Mouse (Mus musculus): ENCODE results near the gene Plcb1. TPM values are rescaled to one million over a fixed set of nuclear protein-coding genes. Genes with fewer than 3 reads are reported as not detected.

Gene Plcb1
- polyA plus RNA-seq, 1 experiment from 2014 or later: 12.1 TPM

- Histone ChIP-seq H3K27me3 (no peaks in the 10 kb centered on the region), H3K4me3 (no peak overlapping the region), H3K9ac (no peak overlapping the region), H3K4me2 (no peak overlapping the region), H3K9me3 (no peaks in the 10 kb centered on the region), H3K36me3 (no peaks in the 10 kb centered on the region), H3K27ac (no peak overlapping the region), H3K4me1 (no peaks in the 10 kb centered on the region)
- 73% methylated on average over 6 of the region's 6 CpGs for WGBS
- ATAC-seq (ENCODE audit: insufficient number of reproducible peaks, low FRiP score, low TSS enrichment, low read depth): no peak
Observed at GRCm38 (mm10) chr2:134844391-134845238, 58.7 kb downstream of the Plcb1 start.

GRCm38 (mm10) chr2:134845239-134845738, 59.4 kb downstream of the Plcb1 start:
- Histone ChIP-seq H3K27me3 (no peaks in the 10 kb centered on the region), H3K4me3 (no peak overlapping the region), H3K9me3 (no peaks in the 10 kb centered on the region), H3K36me3 (no peaks in the 10 kb centered on the region), H3K4me1 (no peaks in the 10 kb centered on the region), H3K4me2 (no peak overlapping the region), H3K9ac (no peak overlapping the region), H3K27ac (no peak overlapping the region)
- WGBS: 49% methylated on average over 3 of the region's 3 CpGs
- no peak for ATAC-seq (ENCODE audit: insufficient number of reproducible peaks, low FRiP score, low TSS enrichment, low read depth)

DNA sequence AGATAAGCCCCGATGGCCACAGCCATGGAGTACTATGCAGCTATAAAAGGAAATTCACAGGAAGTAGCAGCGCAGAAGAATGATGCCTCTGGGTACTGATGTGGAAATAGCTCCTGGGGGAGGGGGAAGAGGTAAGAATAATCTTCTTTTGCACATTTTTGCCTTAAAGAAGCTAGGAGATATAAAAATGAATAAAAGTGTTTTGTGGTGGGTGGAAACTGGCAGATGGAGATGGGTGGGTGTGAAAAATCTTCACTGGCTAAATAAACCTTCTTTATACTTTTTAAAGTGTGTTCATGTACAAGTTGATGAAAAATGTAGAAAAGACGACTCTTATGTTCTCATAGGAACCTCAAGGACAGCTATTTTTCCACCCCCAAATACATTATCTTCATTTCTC, 60.7 kb downstream of the Plcb1 start:
- Histone ChIP-seq H3K27ac (no peak overlapping the region), H3K9me3 (no peaks in the 10 kb centered on the region), H3K9ac (no peak overlapping the region), H3K4me3 (no peak overlapping the region), H3K27me3 (no peaks in the 10 kb centered on the region), H3K4me1 (no peaks in the 10 kb centered on the region), H3K4me2 (no peak overlapping the region), H3K36me3 (no peaks in the 10 kb centered on the region)
- 87% methylated on average over 3 of the region's 3 CpGs for WGBS
- ATAC-seq (ENCODE audit: insufficient number of reproducible peaks, low FRiP score, low TSS enrichment, low read depth): no peak

- no peak overlapping the region for H3K9ac ChIP-seq
- 81% methylated on average over 13 of the region's 13 CpGs for whole genome bisulfite sequencing
- no peaks in the 10 kb centered on the region for H3K27me3 ChIP-seq
- H3K36me3 ChIP-seq: no peaks in the 10 kb centered on the region
- H3K27ac ChIP-seq: no peak overlapping the region
- no peaks in the 10 kb centered on the region for H3K4me1 ChIP-seq
- H3K9me3 ChIP-seq: no peaks in the 10 kb centered on the region
- no peak overlapping the region for H3K4me2 ChIP-seq
- no peak overlapping the region for H3K4me3 ChIP-seq
- no peak for ATAC-seq (ENCODE audit: insufficient number of reproducible peaks, low FRiP score, low TSS enrichment, low read depth)
Observed at GRCm38 (mm10) chr2:134851189-134852171, 65.6 kb downstream of the Plcb1 start.

DNA sequence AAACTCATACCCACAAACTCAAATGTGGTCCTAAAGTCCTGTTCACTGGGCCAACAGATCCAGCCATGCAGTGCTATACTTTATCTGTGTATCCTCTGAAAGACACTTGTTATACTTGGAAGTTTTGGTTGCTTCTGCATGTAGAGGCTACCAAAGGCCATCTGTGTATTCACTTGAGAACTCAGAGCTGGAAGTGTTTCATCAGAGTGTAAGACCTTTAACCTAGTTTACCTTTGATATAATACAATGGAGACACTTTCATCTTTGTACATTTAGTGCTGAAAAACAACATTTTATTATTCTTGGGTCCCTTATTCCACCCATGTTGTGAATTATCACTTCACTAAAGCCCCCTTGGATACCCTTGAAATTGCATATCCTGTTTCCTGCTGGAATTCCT, 70.4 kb downstream of the Plcb1 start:
- H3K9me3 ChIP-seq: no peaks in the 10 kb centered on the region
- H3K27ac ChIP-seq: no peak overlapping the region
- H3K27me3 ChIP-seq: no peaks in the 10 kb centered on the region
- H3K4me1 ChIP-seq: no peaks in the 10 kb centered on the region
- no peaks in the 10 kb centered on the region for H3K36me3 ChIP-seq
- no peak overlapping the region for H3K4me2 ChIP-seq
- no peak overlapping the region for H3K9ac ChIP-seq
- ATAC-seq (ENCODE audit: insufficient number of reproducible peaks, low FRiP score, low TSS enrichment, low read depth): no peak
- no peak overlapping the region for H3K4me3 ChIP-seq

DNA sequence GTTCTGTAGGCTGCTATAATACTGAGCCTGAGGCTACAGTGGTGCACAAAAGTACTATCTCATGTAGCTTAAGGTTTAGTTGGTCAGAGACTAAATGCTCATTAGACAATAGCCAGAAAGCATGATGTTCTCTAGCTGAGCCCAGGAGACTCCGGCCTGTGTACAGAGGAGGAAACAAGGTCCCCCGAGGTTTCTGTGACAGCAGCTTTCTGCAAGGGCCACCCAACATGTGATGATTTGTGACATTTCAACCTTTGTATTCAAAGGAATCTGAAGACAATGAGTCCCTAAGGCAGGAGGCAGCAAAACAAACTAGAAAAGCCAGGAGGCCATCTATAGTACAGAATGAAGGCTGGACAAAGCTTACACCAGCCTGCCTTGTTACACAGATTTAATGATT, 70.8 kb downstream of the Plcb1 start:
- Histone ChIP-seq H3K4me2 (no peak overlapping the region), H3K27ac (no peak overlapping the region), H3K4me1 (no peaks in the 10 kb centered on the region), H3K9me3 (no peaks in the 10 kb centered on the region), H3K36me3 (no peaks in the 10 kb centered on the region), H3K27me3 (no peaks in the 10 kb centered on the region), H3K4me3 (no peak overlapping the region), H3K9ac (no peak overlapping the region)
- 63% methylated on average over 2 of the region's 2 CpGs for WGBS
- no peak for ATAC-seq (ENCODE audit: insufficient number of reproducible peaks, low FRiP score, low TSS enrichment, low read depth)

GRCm38 (mm10) chr2:134864985-134865645, 79.2 kb downstream of the Plcb1 start:
- Histone ChIP-seq H3K36me3 (no peaks in the 10 kb centered on the region), H3K4me3 (no peak overlapping the region), H3K4me2 (no peak overlapping the region), H3K27ac (no peak overlapping the region), H3K27me3 (no peaks in the 10 kb centered on the region), H3K9me3 (no peaks in the 10 kb centered on the region), H3K9ac (no peak overlapping the region), H3K4me1 (0 out of 2 replicates have a peak, but pooled peaks cover 4% of the 10 kb centered on the region)
- WGBS: 51% methylated on average over 7 of the region's 7 CpGs
- ATAC-seq (ENCODE audit: insufficient number of reproducible peaks, low FRiP score, low TSS enrichment, low read depth): no peak

DNA sequence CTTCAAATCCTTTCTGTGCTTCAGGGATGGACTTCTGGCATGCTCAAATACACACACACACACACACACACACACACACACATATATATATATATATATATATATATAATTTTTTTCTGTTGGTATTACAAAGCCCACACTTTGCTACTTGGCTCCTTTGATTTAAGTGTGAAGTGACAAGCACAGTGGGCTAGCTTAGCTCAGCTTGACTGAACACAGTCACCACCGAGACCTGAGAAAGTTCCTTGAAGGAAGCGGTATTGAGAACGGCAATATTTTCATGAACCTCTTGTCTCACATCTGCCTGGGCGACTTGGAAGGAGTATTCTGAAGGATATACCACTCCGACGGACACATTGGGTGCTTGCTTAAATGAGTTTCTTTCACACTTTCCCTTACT, 81.5 kb downstream of the Plcb1 start:
- WGBS: 85% methylated on average over 6 of the region's 6 CpGs
- ATAC-seq (ENCODE audit: insufficient number of reproducible peaks, low FRiP score, low TSS enrichment, low read depth): no peak
- no peaks in the 10 kb centered on the region for H3K36me3 ChIP-seq

GRCm38 (mm10) chr2:134871692-134872489, 86.0 kb downstream of the Plcb1 start:
- H3K4me1 ChIP-seq: no peaks in the 10 kb centered on the region
- no peaks in the 10 kb centered on the region for H3K36me3 ChIP-seq
- WGBS: 69% methylated on average over 9 of the region's 9 CpGs
- no peak overlapping the region for H3K4me2 ChIP-seq
- no peak overlapping the region for H3K27ac ChIP-seq
- H3K9me3 ChIP-seq: no peaks in the 10 kb centered on the region
- no peaks in the 10 kb centered on the region for H3K27me3 ChIP-seq
- no peak overlapping the region for H3K9ac ChIP-seq
- no peak for ATAC-seq (ENCODE audit: insufficient number of reproducible peaks, low FRiP score, low TSS enrichment, low read depth)
- no peak overlapping the region for H3K4me3 ChIP-seq

More for the DNA sequence above, 81.5 kb downstream of the Plcb1 start:
- Histone ChIP-seq H3K4me1 (0 out of 2 replicates have a peak, but pooled peaks cover 4% of the 10 kb centered on the region), H3K4me3 (no peak overlapping the region), H3K27me3 (no peaks in the 10 kb centered on the region), H3K27ac (no peak overlapping the region), H3K9ac (no peak overlapping the region), H3K4me2 (no peak overlapping the region), H3K9me3 (no peaks in the 10 kb centered on the region)

DNA sequence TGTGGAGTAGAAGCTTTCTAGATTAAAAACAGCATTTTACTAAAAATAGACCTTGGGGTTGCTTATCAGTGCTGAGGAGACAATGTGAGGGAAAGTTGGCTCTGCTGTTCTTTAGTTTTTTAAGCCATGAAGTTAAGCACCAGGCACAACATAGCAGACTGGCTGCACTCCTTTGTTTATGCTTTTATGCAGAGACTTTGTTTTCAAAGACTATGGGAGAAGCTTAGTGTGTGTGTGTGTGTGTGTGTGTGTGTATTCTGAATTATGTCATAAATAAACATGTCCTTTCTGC, 86.6 kb downstream of the Plcb1 start:
- Histone ChIP-seq H3K4me2 (no peak overlapping the region), H3K27me3 (no peaks in the 10 kb centered on the region), H3K27ac (no peak overlapping the region), H3K4me3 (no peak overlapping the region), H3K4me1 (no peaks in the 10 kb centered on the region), H3K36me3 (no peaks in the 10 kb centered on the region), H3K9ac (no peak overlapping the region), H3K9me3 (no peaks in the 10 kb centered on the region)
- no peak for ATAC-seq (ENCODE audit: insufficient number of reproducible peaks, low FRiP score, low TSS enrichment, low read depth)

- H3K9ac ChIP-seq: no peak overlapping the region
- no peaks in the 10 kb centered on the region for H3K36me3 ChIP-seq
- H3K4me2 ChIP-seq: no peak overlapping the region
- H3K9me3 ChIP-seq: no peaks in the 10 kb centered on the region
- no peaks in the 10 kb centered on the region for H3K27me3 ChIP-seq
- ATAC-seq (ENCODE audit: insufficient number of reproducible peaks, low FRiP score, low TSS enrichment, low read depth): no peak
- H3K4me3 ChIP-seq: no peak overlapping the region
- H3K4me1 ChIP-seq: no peaks in the 10 kb centered on the region
- WGBS: 84% methylated on average over 4 of the region's 4 CpGs
- no peak overlapping the region for H3K27ac ChIP-seq
Observed at GRCm38 (mm10) chr2:134877148-134877547, 91.3 kb downstream of the Plcb1 start.

Measured in limb, embryonic 15.5 days (tissue).